Mouse (Mus musculus) lung, postnatal 0 days (tissue): ENCODE results near the gene Rtn1.

Source experiments
- CTCF ChIP-seq: IDR thresholded peaks from 2 replicates; pipeline ENCODE4 v1.5.1; 2016; ENCODE audit warnings: antibody characterized with exemption, mild to moderate bottlenecking
- EP300 ChIP-seq: IDR thresholded peaks from 2 replicates; pipeline ENCODE4 v1.6.1; 2016; ENCODE audit warnings: antibody characterized with exemption, mild to moderate bottlenecking, control low read depth

- TF ChIP-seq CTCF (no peak), EP300 (no peak)
These were observed 3.8 kb downstream of the Rtn1 start for GRCm38 (mm10) chr12:72405031-72405430.
